Mouse (Mus musculus): Measurements from ENCODE around the gene Olfr90. TPM values are rescaled to one million over a fixed set of nuclear protein-coding genes. Genes with fewer than 3 reads are reported as not detected.
A peak's percentile ranks its signal among the peaks of the same experiment; 100 is the strongest.

The Olfr90 gene
- polyA plus RNA-seq, 1 experiment from 2014 or later = 0.08 TPM

DNA sequence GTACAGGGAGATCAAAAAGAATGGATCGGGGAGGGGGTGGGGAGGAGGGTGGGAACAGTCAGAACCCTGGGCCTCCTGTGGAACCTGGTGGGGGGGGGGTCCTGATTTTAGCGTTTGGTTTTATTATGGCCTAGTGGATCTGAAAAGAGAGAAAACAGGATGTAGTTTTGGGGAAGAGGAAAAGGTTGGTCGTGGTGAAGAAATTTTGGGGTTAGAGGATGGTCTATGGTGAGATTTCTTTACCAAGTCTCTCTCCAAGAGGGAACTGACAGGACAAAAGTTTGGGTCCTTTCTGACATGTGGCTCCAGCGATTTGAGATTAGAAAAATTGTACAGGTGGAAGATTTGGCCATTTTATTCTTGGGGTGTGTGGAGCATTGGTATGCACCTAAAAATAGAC, 36.6 kb downstream of the Olfr90 start:
- H3K4me2 ChIP-seq = peak overlapping the region; percentile 77
- no peaks in the 10 kb centered on the region for H3K9me3 ChIP-seq
- H3K36me3 ChIP-seq = peaks cover 25% of the 10 kb centered on the region
- 54% methylated on average over 4 of the region's 4 CpGs for WGBS
- H3K9ac ChIP-seq = no peak overlapping the region
- H3K4me1 ChIP-seq (replicated peaks) = peaks cover 63% of the 10 kb centered on the region
- H3K27ac ChIP-seq (replicated peaks) = no peak overlapping the region
- peak overlapping the region; percentile 88 for H3K4me3 ChIP-seq
- H3K27me3 ChIP-seq = no peaks in the 10 kb centered on the region
- ATAC-seq (ENCODE audit: low FRiP score, low read depth) = no peak

DNA sequence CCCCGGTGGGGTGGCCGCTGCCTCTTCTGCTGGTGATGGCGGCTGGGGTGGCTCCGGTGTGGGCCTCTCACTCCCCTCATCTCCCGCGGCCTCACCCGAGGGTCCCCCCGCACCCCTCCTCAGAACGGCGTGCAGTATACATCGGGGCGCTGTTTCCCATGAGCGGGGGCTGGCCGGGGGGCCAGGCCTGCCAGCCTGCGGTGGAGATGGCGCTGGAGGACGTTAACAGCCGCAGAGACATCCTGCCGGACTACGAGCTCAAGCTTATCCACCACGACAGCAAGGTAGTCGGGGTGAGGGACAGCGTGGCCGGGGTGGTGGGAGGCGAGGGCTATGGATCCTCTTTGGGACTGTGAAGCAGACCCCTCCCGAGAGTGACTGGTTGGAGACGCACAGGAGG, 37.4 kb downstream of the Olfr90 start:
- H3K27me3 ChIP-seq = no peaks in the 10 kb centered on the region
- H3K4me3 ChIP-seq = peak overlapping the region; percentile 88
- H3K4me2 ChIP-seq = peak overlapping the region; percentile 77
- no peaks in the 10 kb centered on the region for H3K9me3 ChIP-seq
- peak overlapping the region; percentile 89 for H3K9ac ChIP-seq
- peak overlapping the region; percentile 86 for H3K27ac ChIP-seq (replicated peaks)
- 4% methylated on average over 26 of the region's 27 CpGs for WGBS
- peaks cover 62% of the 10 kb centered on the region for H3K4me1 ChIP-seq (replicated peaks)
- peak; percentile 20 for ATAC-seq (ENCODE audit: low FRiP score, low read depth)
- H3K36me3 ChIP-seq = peaks cover 17% of the 10 kb centered on the region

GRCm38 (mm10) chr17:37050399-37050798, 37.9 kb downstream of the Olfr90 start:
- Histone ChIP-seq H3K36me3 (peaks cover 12% of the 10 kb centered on the region), H3K27ac (replicated peaks) (peak overlapping the region; percentile 86), H3K4me1 (replicated peaks) (peaks cover 62% of the 10 kb centered on the region), H3K9me3 (no peaks in the 10 kb centered on the region), H3K27me3 (no peaks in the 10 kb centered on the region), H3K9ac (peak overlapping the region; percentile 89), H3K4me3 (peak overlapping the region; percentile 88), H3K4me2 (peak overlapping the region; percentile 77)
- under 1% methylated on average over 22 of the region's 22 CpGs for WGBS
- peak; percentile 65 for ATAC-seq (ENCODE audit: low FRiP score, low read depth)

DNA sequence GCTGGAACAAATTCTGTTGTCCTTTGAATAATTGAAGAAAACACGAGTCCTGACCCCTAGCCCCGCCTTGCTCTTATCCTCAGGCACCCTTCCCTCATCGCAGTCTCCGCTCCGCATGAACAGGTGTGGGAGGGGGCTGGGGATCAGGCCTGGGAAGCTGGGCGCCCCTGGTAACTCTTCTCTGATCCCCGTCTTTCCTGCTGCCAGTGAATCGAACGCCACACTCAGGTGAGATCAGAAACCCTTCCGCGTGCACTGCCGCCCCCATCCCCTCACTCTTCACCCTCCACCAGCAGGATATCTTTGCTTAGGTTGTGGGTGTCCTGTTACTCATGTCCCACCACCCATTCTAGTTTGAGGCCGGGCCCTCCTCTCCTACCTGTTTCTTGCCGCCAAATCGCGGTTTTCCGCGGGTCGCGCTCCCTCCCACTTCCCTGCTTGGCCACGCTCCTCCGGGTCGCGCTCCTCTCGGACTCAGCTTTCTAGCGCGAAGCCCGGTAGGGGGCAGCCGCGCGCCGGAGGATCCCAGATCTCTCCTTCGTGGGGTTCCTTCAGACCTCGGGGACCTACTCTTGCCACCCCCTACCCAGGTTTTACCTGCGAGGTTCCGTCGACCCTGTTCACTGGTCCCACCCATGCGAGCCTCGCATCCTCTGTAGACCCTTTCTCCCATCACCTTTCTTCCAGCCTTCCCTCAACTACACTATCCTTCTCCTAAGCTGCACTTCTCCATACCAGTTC, 38.6 kb downstream of the Olfr90 start:
- Histone ChIP-seq H3K27ac (replicated peaks) (peak overlapping the region; percentile 86), H3K27me3 (no peaks in the 10 kb centered on the region), H3K36me3 (peaks cover 11% of the 10 kb centered on the region), H3K9ac (peak overlapping the region; percentile 89), H3K4me2 (peak overlapping the region; percentile 77), H3K4me1 (replicated peaks) (peaks cover 67% of the 10 kb centered on the region), H3K9me3 (no peaks in the 10 kb centered on the region), H3K4me3 (peak overlapping the region; percentile 88)
- 3% methylated on average over 39 of the region's 39 CpGs for WGBS
- ATAC-seq (ENCODE audit: low FRiP score, low read depth) = peak; percentile 12; the same call in 1 of the 2 replicates

- H3K9ac ChIP-seq = peak overlapping the region; percentile 100
- no peaks in the 10 kb centered on the region for H3K27me3 ChIP-seq
- WGBS = 63% methylated on average over 7 of the region's 7 CpGs
- no peaks in the 10 kb centered on the region for H3K36me3 ChIP-seq
- H3K4me3 ChIP-seq = peak overlapping the region; percentile 88
- H3K4me2 ChIP-seq = peak overlapping the region; percentile 77
- ATAC-seq (ENCODE audit: low FRiP score, low read depth) = no peak
- H3K4me1 ChIP-seq (replicated peaks) = peaks cover 69% of the 10 kb centered on the region
- H3K27ac ChIP-seq (replicated peaks) = no peak overlapping the region
- no peaks in the 10 kb centered on the region for H3K9me3 ChIP-seq
These were observed 39.9 kb downstream of the Olfr90 start for GRCm38 (mm10) chr17:37048383-37048782.

GRCm38 (mm10) chr17:37047981-37048380, 40.3 kb downstream of the Olfr90 start:
- WGBS = 21% methylated on average over 3 of the region's 3 CpGs

GRCm38 (mm10) chr17:37047332-37047976, 40.8 kb downstream of the Olfr90 start:
- H3K4me2 ChIP-seq = peak overlapping the region; percentile 77
- H3K4me1 ChIP-seq (replicated peaks) = peaks cover 61% of the 10 kb centered on the region
- H3K9me3 ChIP-seq = no peaks in the 10 kb centered on the region
- peak overlapping the region; percentile 88 for H3K4me3 ChIP-seq
- no peak for ATAC-seq (ENCODE audit: low FRiP score, low read depth)
- 13% methylated on average over 19 of the region's 19 CpGs for WGBS
- peak overlapping the region; percentile 95 for H3K27ac ChIP-seq (replicated peaks)
- no peaks in the 10 kb centered on the region for H3K36me3 ChIP-seq
- peak overlapping the region; percentile 100 for H3K9ac ChIP-seq
- H3K27me3 ChIP-seq = no peaks in the 10 kb centered on the region

More at GRCm38 (mm10) chr17:37047981-37048380, 40.3 kb downstream of the Olfr90 start:
- peak overlapping the region; percentile 95 for H3K27ac ChIP-seq (replicated peaks)
- H3K4me3 ChIP-seq = peak overlapping the region; percentile 88
- H3K4me2 ChIP-seq = peak overlapping the region; percentile 77
- ATAC-seq (ENCODE audit: low FRiP score, low read depth) = no peak
- no peaks in the 10 kb centered on the region for H3K27me3 ChIP-seq
- no peaks in the 10 kb centered on the region for H3K9me3 ChIP-seq
- peaks cover 65% of the 10 kb centered on the region for H3K4me1 ChIP-seq (replicated peaks)
- no peaks in the 10 kb centered on the region for H3K36me3 ChIP-seq
- H3K9ac ChIP-seq = peak overlapping the region; percentile 100

DNA sequence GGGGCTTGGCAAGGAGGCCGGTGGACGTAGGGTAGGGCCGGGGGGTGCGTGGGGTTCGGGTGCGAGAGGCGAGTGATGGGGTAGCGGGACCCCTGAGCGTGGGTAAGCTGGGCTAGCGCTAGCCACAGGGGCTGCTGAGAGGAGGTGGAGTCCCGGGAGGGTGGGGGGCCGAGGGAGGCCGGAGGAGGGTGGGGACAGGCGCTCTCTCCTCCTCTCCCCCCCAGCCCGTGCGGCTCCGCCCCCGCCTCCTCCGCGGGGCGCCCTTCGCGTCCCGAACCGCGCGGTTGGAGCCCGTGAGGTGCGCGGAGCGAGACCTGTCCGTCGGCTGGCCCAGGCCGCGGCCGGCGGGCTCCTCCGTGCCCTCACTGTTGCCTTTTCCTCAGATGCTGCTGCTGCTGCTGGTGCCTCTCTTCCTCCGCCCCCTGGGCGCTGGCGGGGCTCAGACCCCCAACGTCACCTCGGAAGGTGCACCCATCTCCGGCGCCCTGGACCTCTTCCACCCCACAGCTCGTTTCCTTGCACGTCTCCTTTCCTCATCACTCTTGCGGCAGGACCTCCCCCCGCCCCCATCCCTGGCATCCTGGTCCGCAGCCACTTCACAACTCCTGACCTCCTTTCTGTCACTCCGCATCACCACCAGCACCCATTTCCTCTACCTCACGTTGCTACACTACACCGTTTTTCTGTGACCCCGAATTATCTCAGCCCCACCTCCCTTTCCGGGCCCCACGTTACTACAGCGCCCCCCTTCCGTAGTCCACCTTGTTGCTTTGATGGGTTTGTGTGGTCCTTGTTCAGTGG, 41.8 kb downstream of the Olfr90 start:
- Histone ChIP-seq H3K27me3 (no peaks in the 10 kb centered on the region), H3K9ac (peak overlapping the region; percentile 100), H3K4me2 (peak overlapping the region; percentile 77), H3K36me3 (no peaks in the 10 kb centered on the region), H3K4me3 (peak overlapping the region; percentile 88), H3K27ac (replicated peaks) (peak overlapping the region; percentile 95), H3K9me3 (no peaks in the 10 kb centered on the region), H3K4me1 (replicated peaks) (peaks cover 52% of the 10 kb centered on the region)
- ATAC-seq (ENCODE audit: low FRiP score, low read depth) = peak; percentile 60
- WGBS = under 1% methylated on average over 41 of the region's 58 CpGs

DNA sequence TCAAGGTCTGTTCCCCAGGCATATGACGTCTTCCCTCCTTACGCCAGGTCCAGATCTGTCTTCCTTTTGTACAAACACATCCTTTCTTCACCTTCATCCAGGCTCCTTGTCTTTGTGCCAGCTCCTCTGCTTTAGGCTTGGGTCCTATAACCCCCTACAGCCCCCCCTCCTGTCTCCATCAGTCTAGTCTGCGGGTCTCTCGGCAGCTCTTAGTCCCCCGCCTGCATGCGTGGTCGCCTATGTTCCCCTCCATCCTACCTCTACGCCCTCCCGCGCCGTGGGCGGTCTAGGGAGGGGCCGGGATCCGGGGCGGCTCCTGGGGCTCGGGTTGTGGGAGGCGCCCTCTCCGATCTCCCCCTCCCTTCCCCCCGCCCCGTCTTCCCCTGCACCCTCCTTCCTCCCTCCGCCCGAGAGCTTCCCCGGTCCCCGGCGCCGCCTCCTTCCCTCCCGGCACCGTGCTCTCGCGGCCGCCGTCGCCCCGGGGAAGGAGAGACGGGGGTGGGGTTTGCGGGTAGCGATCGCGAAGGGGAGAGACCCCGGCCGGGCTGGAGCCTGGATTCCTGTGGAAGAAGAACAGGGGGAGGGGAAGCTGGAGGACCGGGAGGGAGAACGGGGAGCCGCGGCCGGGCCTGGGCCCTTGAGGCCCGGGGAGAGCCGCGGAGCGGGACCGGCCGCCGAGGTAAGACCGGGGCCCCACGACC, 42.5 kb downstream of the Olfr90 start, which contains the start of gene Gabbr1:
Gene Gabbr1 (plus strand): TSS at position 356 of the 701 bp plus-strand sequence.
- peak; percentile 79 for ATAC-seq (ENCODE audit: low FRiP score, low read depth)
- no peaks in the 10 kb centered on the region for H3K9me3 ChIP-seq
- peak within 1 kb of the TSS; percentile 88 for H3K4me3 ChIP-seq
- H3K27me3 ChIP-seq = no peaks in the 10 kb centered on the region
- H3K4me1 ChIP-seq (replicated peaks) = peaks cover 44% of the 10 kb centered on the region
- H3K4me2 ChIP-seq = peak within 1 kb of the TSS; percentile 77
- under 1% methylated on average over 43 of the region's 55 CpGs for WGBS
- H3K36me3 ChIP-seq = no peaks in the 10 kb centered on the region
- H3K9ac ChIP-seq = peak within 1 kb of the TSS; percentile 100
- peak within 1 kb of the TSS; percentile 95 for H3K27ac ChIP-seq (replicated peaks)

- Histone ChIP-seq H3K4me3 (peak overlapping the region; percentile 88), H3K9me3 (no peaks in the 10 kb centered on the region), H3K4me1 (replicated peaks) (peaks cover 38% of the 10 kb centered on the region), H3K27ac (replicated peaks) (peak overlapping the region; percentile 95), H3K4me2 (peak overlapping the region; percentile 77), H3K27me3 (no peaks in the 10 kb centered on the region), H3K9ac (peak overlapping the region; percentile 100), H3K36me3 (no peaks in the 10 kb centered on the region)
- ATAC-seq (ENCODE audit: low FRiP score, low read depth) = no peak
- 73% methylated on average over 7 of the region's 7 CpGs for WGBS
These were observed 43.6 kb downstream of the Olfr90 start for GRCm38 (mm10) chr17:37044651-37045244.
